Mouse (Mus musculus): ENCODE measurements around the gene Gchfr.
A peak's percentile ranks its signal among the peaks of the same experiment; 100 is the strongest.

The Gchfr gene

DNA sequence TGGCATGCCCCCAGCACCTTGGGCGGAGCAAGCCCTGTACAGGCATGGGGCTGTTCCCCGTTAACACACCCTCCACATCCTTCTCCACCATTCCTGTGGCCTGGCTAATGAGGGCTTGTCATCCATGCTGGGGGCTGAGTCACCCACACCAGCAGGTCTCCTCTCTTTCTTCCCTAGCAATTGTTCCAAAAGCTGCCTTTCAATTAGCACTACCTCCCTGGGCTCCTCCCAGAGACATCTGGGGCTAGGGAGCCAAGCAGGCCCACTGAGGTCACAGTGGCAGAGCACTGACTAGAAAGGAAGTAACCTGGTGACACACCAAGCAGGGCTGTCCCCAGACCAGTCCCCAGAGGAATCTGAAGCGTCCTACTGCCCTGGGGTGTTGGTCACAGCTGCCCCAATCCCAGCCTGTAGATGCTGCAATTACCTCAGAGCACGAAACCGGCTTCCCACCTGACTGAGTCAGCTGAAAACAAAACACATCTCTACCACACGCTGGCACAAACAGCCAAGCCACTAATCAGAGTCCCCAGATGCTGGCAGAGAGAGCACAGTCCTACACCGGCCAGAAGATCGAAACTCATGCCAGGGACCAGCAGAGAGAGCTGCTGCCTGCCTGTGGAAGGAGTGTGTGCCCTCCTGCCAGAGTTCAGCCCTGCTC lies 6.5 kb downstream of the Gchfr start, which contains the start of gene Gm14137:
TSS of gene Gm14137 (plus strand) at position 519 of the 661 bp plus-strand sequence.
- no peak for DNase-seq

DNA sequence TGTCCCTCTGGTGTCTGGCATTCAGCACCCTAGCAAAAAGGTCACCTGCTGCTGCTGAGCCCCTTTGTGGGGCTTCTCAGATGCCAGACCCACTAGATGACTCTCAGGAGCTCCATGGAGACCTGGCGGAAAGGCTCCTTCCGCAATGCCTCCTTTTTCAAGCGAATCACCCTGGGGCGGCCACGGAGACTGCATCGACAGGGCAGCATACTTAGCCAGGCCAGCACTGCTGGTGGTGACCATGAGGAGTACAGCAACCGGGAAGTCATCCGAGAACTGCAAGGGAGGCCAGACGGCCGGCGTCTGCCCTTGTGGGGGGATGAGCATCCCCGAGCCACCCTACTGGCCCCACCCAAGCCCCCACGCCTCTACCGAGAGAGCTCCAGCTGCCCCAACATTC lies 7.3 kb downstream of the Gchfr start:
- no peak for DNase-seq

DNA sequence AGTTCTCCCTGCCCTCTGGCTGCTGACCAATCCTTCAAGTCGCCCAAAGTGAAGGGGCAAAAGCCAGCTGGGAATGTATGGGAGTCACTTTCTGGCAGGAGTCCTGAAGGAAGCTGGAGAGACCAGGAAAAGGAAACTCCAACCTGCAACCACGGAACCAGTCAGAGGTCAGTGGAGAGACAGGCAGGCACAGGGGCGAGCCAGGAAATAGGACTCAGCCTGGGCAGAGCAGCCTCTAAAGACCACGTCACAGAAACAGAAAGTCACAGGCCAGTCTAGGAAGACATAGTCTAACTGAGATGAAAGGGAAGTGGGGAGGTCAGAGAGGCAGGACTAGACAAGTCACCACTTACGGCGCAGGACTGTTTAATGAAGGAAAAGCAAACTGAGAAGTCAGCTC lies 8.0 kb downstream of the Gchfr start:
- no peak for DNase-seq

DNA sequence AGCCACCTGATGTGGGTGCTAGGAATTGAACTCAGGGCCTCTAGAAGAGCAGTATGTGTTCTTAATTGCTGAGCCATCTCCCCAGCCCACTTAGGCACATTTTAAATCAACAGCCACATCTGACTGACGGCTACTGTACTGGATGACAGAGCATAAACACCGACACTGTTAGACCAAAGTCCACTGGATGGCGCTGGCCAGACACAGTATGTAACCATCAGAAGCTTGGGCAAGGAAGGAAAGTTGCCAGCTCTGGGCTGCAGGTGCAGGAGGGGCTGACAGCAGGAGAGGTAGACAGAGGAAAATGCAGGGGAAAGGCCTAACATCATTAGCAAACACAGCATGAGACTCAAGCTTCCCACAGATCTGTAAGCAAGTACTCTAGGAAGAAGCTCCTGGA lies 9.2 kb downstream of the Gchfr start:
- no peak for DNase-seq

DNA sequence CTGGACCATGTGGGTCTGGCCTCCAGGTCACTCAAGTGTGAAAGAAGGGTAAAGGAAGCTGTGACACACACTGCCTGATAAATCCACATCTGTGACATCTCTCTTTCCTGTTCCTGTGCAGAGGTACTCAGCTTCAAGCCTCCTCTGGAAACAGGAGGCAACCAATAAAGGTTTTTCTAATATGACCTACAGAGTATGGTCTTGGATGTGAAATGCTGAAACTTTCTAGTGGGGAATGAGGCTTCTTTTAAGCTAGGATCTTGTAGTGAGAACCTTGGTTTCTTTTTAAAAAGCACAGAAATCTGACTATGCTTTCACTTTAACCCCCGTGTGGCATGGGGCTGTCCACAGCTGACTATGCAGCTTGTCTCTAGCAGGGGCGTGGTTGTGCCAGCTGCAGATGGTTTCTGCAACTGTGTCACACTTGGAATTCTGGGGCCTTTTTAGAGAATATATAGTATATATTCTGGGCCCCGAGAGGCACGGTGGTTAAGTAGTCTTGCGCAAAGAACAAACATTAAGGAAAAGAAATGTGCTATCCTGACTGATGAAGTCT lies 9.9 kb downstream of the Gchfr start:
- no peak for DNase-seq

DNA sequence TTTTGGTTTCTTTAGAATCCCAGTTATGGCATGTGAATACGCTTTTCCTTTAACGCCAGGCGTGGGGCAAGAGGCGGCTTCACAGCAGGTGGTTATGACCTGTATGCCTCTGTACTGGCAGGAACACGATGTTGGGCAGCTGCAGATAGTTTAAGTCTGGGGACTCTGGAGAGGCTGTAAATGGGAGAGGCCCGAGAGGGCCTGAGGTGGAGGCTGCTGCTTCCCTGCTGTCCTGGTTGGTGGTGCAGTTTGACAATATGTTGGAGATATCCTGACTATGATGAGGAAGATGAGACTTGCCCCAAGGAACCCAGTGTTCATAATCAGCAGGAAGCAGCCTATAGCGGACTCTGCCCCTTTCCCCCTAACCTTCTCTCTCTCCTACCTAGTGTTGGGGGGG lies 15.3 kb downstream of the Gchfr start:
- DNase-seq, result no peak

DNA sequence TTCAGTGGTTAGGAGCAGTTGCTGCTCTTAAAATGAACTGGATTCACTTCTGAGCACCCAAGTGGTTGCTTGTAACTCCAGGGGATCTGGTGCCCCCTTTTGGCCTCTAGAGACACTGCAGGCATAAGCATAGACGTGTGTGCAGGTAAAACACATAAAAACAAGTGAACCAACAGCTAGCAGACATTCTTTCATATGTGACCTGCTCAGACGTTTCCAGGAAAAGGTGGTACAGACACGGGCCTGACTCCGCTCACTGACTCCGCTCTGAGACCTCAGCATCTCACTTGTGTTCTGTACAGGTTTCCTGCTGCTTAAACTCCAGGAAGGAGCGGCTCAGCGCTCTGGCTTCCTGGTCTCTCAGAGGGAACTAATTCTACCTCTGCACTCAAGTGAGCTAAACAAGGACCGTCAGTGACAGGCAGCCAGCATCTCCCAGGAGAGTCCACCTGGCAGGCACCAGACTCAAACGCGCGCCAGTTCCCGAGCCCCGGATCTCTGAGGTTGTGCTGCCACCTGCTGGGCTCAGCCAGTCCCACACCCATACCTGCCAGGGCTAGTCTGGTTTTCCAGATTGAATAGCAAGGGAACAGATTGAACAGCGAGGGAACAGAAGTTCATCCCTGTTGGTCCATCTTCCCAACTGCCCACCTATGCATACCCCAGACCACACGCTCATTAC lies 21.6 kb downstream of the Gchfr start:
- DNase-seq, result peak; percentile 91

DNA sequence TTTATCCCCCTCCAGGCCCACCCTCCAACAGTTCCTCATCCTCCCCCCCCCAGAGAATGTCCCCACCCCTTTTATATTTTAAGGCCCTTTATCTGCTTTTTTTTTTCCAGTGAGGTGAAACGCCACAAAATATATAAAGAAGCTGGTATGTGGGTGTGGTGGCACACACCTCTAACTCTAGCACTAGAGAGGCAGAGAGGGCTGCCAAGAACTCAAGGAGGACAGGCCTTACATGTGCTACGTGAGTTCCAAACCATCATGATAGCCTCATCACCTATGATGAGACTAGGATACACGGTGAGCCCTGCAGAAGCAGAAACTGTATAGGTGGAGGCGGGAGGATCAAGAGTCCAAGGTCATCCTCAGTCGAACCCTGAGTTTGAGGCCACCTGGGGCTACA lies 23.4 kb downstream of the Gchfr start:
- no peak for DNase-seq

DNA sequence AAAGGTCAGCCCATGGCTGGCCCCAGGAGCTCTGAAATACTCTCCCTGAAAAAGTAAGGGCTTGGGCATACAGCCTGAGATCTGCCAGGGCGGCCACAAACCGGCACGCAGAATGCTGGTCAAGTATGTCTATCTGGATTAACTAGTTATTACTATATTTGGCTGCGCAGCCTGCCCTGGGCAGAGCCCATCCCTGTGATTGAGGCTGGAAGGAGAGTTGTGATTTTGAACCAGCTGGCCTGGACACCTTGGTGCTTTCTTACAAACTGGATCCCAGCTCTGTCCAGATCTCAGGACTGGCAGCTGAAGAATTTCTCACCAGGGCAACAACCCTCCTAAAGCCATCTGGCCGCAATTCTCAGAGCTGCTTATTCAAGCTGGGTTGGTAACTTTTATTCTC lies 26.6 kb downstream of the Gchfr start:
- DNase-seq, result no peak

DNA sequence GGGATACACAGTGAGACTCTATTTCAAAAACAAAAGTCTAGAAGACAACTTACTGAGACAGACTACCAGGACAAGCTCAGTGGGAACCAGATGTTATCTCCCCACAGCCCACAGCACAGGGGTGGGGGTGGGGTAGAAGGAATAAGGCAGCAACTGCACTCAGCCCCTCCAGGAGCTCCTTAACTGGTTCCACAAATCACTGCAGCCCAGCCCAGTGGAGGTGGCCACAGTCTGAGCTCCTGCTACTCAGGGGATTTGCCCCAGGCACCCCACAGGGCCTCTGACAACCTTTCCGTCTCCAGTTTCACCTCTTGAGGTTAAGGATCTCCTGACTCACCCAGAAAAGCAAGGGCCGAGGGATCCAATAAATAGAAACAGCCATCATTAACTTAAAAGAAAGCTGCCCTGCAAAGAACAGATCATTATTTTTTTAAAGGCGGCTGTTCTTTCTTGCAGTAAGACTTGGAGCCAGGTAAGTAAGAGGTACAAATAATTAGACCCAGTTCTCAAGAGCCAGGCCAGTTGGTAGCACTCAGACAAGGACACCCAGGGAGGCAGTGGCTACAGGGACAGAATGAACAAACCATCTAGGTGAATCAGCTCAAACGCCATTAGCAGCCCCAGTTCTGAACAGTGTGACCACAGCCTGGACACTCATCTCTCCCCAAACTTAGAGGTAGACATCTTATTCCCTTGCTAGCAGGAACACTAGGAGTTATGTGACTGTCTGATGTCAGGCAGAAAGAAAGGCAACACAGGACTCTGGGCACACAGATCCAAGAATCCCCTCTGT lies 28.9 kb downstream of the Gchfr start:
- DNase-seq, result no peak

DNA sequence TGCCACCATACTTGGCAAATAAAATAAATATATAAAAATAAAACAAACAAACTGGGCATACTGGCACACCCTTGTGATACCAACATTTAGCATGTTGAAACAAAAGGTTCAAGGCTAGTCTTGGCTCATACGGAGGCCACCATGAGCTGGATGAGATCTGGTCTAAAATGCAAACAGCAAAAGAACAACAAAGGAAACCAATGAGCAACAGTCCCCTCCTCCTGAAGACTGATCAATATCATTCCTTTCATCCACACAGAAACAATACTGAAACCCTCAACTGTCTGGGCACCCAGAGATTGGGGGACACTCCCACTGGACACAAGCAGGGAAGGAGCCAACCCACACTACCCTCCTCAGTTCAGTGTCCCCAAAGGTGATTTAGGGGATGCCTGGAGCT lies 29.9 kb downstream of the Gchfr start:
- no peak for DNase-seq

DNA sequence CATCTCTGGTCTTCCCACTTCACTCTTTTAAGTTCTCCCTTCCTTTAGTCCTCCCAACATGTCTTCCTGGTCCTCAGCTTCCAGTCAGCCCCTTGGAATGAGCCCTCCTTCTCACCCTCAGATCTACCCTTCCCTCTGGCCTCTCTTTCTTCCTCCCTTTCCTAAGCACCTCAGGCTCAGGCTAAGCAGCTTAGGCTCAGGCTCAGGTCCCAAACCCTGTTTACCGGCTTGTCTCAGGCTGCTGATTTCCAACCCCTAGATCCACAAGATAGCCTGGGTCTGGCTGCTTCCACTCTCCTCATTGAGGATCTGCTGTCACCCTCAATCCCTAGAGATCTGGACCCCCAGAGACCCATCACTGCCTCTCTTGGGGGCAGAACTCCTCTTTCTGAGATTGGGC lies 30.5 kb downstream of the Gchfr start:
- no peak for DNase-seq

DNA sequence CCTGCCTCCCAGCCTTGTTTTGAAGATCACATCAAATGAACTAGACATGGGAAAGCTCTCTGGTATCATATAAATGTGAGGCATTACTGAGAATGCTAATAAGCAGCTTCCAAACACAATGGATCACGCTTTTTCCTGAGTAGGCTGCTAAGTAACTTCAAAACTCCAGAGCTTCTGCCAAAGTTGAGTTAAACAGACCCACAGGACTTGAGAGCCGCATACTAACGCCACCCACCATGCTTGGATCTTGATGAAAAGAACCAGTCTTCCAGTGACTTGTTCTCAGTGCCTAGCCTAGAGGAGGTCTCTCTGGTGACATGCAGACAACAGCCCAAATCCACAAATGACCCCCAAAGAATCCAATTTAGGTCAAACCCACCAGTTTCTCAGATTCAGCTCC lies 31.4 kb downstream of the Gchfr start:
- no peak for DNase-seq

DNA sequence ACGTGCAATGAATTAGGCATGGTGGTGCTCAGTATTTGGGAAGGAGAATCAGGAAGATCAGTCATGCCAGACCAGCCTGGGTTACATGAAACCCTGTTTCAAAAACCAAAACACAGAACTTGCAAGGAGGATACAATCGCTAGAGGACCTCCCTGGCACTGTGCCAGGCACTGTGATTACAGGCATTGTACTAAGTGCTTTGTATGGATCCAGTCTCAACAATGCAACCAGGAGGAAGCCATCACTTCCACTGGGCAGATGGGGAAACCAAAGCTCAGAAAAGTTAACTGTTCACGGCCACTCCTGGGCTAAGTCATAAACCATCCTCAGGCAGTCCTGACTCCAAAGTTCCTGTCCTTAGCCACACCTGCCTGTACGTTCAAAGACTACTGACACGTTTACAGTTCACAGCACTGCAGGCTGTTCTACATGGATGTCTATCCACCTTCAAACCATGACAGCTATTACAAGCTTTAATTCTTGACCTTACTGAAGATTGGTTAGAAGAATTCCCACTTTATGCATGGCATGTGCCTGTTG lies 35.4 kb downstream of the Gchfr start:
- peak; percentile 67 for DNase-seq

DNA sequence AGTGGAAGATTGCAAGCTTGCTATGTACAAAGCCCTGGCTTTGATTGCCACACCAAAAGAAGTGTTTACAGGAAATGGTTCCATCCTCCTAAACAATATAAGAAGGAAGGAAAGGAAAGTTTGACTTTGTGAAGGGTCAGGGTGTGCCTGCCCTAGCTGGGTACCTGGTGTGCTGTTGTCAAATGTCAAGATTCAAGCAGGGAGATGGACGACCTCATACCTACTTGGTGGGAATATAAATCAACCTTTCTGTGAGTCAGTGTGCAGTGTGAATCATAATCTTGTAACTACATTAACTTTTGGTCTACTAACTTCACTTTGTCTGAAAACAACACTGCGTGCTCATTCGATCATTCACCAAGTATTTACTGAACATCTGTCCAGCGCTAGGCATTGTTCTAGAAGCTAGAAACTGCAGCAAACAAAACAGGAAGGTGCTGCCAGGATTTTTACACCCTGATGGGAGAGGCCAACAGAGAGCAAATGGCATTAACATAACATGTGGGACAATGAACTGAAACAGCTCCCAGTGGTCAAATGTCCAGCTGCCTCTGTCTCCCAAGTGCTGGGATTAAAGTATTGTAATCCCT lies 36.4 kb downstream of the Gchfr start:
- DNase-seq, result no peak

DNA sequence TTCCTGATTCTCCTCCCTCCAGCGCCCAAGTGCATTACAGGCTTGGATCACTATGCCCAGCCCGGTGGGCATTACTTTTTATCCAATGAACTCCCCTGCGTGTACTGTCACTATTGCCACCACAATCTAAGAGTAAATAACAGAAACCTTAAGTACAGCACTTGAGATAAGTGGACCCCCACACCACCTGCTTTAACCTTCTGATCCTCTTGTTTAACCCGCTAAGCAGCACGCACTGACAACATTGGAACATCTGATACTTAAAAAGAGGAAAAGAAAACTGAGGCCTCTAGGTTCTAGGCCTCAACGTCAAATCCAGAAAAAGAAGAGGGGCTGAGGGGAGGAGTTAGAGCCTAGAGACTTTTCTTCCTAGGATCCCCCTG lies 40.4 kb downstream of the Gchfr start:
- DNase-seq, result no peak

DNA sequence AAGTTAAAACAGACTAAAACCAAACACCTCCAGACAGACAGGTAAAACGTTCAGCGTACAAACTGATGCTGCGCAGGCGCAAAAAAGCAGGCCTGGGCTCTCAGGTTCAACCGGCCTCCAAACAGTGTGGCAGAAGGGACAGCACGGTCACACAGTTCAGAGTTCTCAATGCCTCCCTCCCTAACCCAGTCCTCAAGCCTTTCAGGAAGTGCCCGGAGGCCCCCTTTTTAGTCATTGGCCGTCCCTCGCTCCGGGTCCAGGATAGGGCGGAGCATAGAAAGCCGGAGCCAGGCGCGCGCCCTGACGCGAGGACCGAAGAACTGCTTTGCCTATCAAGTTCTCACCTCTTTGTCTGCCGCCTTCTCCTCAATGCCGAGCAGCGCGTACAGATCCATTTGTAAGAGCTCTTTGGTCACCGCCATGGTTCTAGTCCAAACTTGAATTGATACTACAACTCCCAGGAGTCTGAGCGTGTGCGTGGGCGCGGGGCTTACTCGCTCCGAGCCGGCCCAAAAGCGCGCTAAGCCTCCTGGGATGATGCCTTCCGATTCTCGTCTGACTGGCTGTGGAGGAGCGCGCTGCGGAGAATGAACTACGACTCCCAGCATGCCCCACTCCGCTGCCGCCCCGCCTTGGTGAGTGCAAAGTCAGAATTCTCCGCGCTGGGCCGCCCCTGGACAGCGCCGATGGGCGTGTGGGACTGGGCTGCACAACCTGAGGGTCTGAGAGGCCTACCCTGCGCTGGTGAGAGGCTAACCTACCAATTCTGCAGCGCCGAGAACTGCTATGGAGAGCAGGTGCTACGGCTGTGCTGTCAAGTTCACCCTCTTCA lies 41.0 kb downstream of the Gchfr start, which contains the start of the genes Zfyve19 and Dnajc17:
TSS of gene Zfyve19 (plus strand) at position 274 of the 832 bp plus-strand sequence.
TSS of gene Dnajc17 (minus strand) at position 452 of the 832 bp plus-strand sequence.
- peak; percentile 94 for DNase-seq

DNA sequence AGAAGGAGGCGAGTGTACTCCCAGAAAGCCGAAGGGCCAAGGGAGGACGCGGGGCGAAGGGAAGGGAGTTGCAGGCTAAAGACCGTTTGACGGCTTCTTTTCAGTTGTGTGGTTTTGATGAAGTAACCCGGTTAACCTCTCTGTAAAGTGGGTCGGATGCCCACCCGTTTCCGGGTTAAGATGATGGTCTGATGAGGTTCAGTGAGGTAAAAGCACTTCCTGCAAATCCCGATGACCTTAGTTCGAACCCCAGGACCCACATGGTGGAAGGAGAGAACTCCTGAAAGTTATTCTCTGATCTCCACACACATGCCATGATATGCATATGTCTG lies 41.6 kb downstream of the Gchfr start:
- DNase-seq, result no peak

All from lung, postnatal 14 days (tissue).